Mouse (Mus musculus): ENCODE measurements around the gene Rfx7. TPM values are rescaled to one million over a fixed set of nuclear protein-coding genes. Genes with fewer than 3 reads are reported as not detected.

The Rfx7 gene
- polyA plus RNA-seq, 1 experiment from 2014 or later, result 2.5 TPM

DNA sequence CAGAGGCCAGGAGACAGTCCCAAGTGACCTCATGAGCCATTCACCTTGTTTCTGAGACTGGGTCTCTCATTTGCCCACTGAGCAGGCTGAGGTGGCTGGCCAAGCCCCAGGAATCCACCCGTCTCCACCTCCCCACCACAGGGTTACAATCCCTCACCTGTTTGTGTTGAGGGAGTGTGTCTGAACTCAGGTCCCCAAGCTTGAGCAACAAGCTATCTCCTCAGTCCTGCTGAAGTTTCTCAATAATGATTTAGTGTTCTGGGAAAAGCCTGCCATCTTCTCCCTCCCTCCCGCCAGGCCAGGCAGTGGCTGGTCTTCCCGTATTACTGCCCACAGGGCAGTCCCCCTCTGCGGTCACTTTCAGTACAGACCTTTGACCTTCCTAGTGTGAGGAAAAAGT lies 124.5 kb downstream of the Rfx7 start:
- Histone ChIP-seq H3K27ac (ENCODE audit: low read depth) (peak overlapping the region; percentile 34; the same call in 1 of the 2 replicates), H3K4me3 (ENCODE audit: low read depth, low read length) (no peak overlapping the region), H3K9ac (replicated peaks) (peak overlapping the region; percentile 16; the same call in 1 of the 2 replicates), H3K9me3 (ENCODE audit: low read length) (no peaks in the 10 kb centered on the region), H3K36me3 (replicated peaks; ENCODE audit: insufficient read depth, low read length) (no peaks in the 10 kb centered on the region), H3K4me2 (ENCODE audit: low read depth, low read length) (no peak overlapping the region), H3K4me1 (ENCODE audit: insufficient read depth) (peaks cover 28% of the 10 kb centered on the region), H3K27me3 (ENCODE audit: insufficient read depth, low read length) (no peaks in the 10 kb centered on the region)
- TF ChIP-seq CTCF (IDR thresholded peaks at IDR 0.05; ENCODE audit: low read depth) (no peak), EP300 (IDR thresholded peaks at IDR 0.05; ENCODE audit: low read depth) (no peak)
- 39% methylated on average over 4 of the region's 4 CpGs for WGBS (ENCODE audit: insufficient replicate concordance)
- ATAC-seq, result 0 out of 2 replicates have a peak, but pooled peaks have one; percentile 24
- DNase-seq, result no peak

DNA sequence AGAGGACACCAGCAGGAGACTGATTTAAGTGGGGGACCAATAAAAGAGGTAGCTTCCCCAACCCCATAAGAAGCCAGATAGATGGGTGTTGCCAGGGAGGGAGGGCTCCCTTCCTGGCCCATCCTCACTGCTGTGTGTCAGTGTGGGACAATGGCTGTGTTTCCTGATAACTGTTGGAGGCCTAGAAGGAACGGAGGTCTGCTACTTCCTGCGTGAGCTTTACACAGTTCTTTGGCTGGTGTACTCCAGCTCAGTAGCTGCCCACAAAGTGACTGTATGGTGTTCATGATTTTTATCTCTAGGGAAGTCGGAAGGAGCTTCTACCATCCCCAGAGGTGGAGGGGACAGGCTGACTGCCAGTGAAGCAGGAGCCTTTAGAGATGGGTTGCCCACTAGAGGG lies 124.9 kb downstream of the Rfx7 start:
- WGBS (ENCODE audit: insufficient replicate concordance), result 25% methylated on average over 3 of the region's 3 CpGs
- no peaks in the 10 kb centered on the region for H3K36me3 ChIP-seq (replicated peaks; ENCODE audit: insufficient read depth, low read length)
- ATAC-seq, result no peak
- H3K9me3 ChIP-seq (ENCODE audit: low read length), result no peaks in the 10 kb centered on the region
- no peak for DNase-seq
- 0 out of 2 replicates have a peak overlapping the region, but pooled peaks have one; percentile 34 for H3K27ac ChIP-seq (ENCODE audit: low read depth)
- no peak overlapping the region for H3K4me3 ChIP-seq (ENCODE audit: low read depth, low read length)
- 0 out of 2 replicates have a peak overlapping the region, but pooled peaks have one; percentile 16 for H3K9ac ChIP-seq (replicated peaks)
- TF ChIP-seq CTCF (IDR thresholded peaks at IDR 0.05; ENCODE audit: low read depth) (no peak), EP300 (IDR thresholded peaks at IDR 0.05; ENCODE audit: low read depth) (no peak)
- peaks cover 28% of the 10 kb centered on the region for H3K4me1 ChIP-seq (ENCODE audit: insufficient read depth)
- H3K27me3 ChIP-seq (ENCODE audit: insufficient read depth, low read length), result no peaks in the 10 kb centered on the region
- no peak overlapping the region for H3K4me2 ChIP-seq (ENCODE audit: low read depth, low read length)

DNA sequence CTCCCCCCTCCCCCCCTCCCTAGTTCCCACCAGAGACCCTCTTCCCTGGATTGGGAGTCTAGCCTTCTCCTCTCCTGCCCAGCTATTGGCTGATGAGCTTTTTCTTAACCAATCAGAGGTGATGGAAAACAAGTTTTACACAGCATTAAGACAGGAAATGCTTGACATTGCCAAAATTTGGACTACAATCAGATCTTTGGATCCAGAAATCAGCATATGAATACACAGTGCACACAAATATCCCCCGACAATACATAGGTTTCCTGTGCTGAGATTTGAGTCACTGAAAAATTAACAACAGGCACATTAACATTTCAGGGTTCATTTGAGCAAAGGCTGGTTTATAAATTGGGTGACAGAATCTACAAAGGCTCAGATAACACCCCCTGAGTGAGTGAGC lies 125.7 kb downstream of the Rfx7 start:
- ATAC-seq, result no peak
- Histone ChIP-seq H3K27ac (ENCODE audit: low read depth) (no peak overlapping the region), H3K9ac (replicated peaks) (no peak overlapping the region), H3K4me1 (ENCODE audit: insufficient read depth) (peaks cover 28% of the 10 kb centered on the region), H3K4me3 (ENCODE audit: low read depth, low read length) (no peak overlapping the region), H3K36me3 (replicated peaks; ENCODE audit: insufficient read depth, low read length) (no peaks in the 10 kb centered on the region), H3K4me2 (ENCODE audit: low read depth, low read length) (no peak overlapping the region), H3K27me3 (ENCODE audit: insufficient read depth, low read length) (no peaks in the 10 kb centered on the region), H3K9me3 (ENCODE audit: low read length) (no peaks in the 10 kb centered on the region)
- 55% methylated on average over 1 of the region's 1 CpGs for WGBS (ENCODE audit: insufficient replicate concordance)
- no peak for DNase-seq
- TF ChIP-seq CTCF (IDR thresholded peaks at IDR 0.05; ENCODE audit: low read depth) (no peak), EP300 (IDR thresholded peaks at IDR 0.05; ENCODE audit: low read depth) (no peak)

DNA sequence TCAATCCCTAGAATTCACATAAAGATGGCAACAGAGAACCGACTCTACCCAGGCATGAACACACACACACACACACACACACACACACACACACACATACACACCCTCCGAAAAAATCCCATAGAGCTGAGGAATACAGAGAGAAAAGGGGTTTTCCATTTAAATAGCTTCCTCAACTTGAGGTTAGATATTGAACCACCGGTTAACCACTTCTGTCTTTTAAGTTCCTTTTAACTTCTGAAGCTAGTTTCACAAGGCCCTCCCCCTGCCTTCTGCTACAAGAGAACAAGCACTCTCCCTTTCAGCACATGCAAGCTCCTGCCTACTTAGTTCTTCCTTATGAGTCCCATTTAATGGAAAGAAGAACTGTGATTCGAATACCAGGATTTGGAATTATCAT lies 128.1 kb downstream of the Rfx7 start:
- WGBS (ENCODE audit: insufficient replicate concordance), result 38% methylated on average over 4 of the region's 4 CpGs
- no peaks in the 10 kb centered on the region for H3K9me3 ChIP-seq (ENCODE audit: low read length)
- H3K27me3 ChIP-seq (ENCODE audit: insufficient read depth, low read length), result no peaks in the 10 kb centered on the region
- H3K4me1 ChIP-seq (ENCODE audit: insufficient read depth), result peaks cover 33% of the 10 kb centered on the region
- no peak overlapping the region for H3K4me3 ChIP-seq (ENCODE audit: low read depth, low read length)
- 0 out of 2 replicates have a peak overlapping the region, but pooled peaks have one; percentile 22 for H3K4me2 ChIP-seq (ENCODE audit: low read depth, low read length)
- H3K9ac ChIP-seq (replicated peaks), result no peak overlapping the region
- no peak overlapping the region for H3K27ac ChIP-seq (ENCODE audit: low read depth)
- ATAC-seq (no peak), DNase-seq (no peak)
- no peak for TF ChIP-seq CTCF (IDR thresholded peaks at IDR 0.05; ENCODE audit: low read depth)
- no peak for TF ChIP-seq EP300 (IDR thresholded peaks at IDR 0.05; ENCODE audit: low read depth)
- H3K36me3 ChIP-seq (replicated peaks; ENCODE audit: insufficient read depth, low read length), result peaks cover 5% of the 10 kb centered on the region

DNA sequence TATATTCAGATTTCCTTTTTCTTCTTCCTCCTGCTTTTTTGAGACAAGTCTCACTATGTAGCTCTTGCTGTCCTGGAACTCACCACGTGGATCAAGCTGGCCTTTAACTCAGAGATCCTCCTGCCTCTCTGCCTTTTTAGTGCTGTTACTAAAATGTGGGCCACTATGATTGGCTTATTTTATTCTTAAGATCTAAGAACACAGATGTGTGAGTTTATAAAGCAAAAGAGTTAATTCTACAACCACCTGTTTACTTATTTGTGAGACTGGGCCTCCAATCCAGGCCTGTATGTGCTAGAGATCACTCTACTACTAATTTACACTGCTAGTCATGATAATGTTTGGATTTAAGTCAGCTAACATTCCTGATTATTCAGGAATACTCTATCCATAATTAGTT lies 128.9 kb downstream of the Rfx7 start:
- TF ChIP-seq CTCF (IDR thresholded peaks at IDR 0.05; ENCODE audit: low read depth) (no peak), EP300 (IDR thresholded peaks at IDR 0.05; ENCODE audit: low read depth) (no peak)
- Histone ChIP-seq H3K4me1 (ENCODE audit: insufficient read depth) (peaks cover 38% of the 10 kb centered on the region), H3K4me2 (ENCODE audit: low read depth, low read length) (no peak overlapping the region), H3K4me3 (ENCODE audit: low read depth, low read length) (no peak overlapping the region), H3K27me3 (ENCODE audit: insufficient read depth, low read length) (no peaks in the 10 kb centered on the region), H3K9ac (replicated peaks) (no peak overlapping the region), H3K9me3 (ENCODE audit: low read length) (no peaks in the 10 kb centered on the region), H3K27ac (ENCODE audit: low read depth) (0 out of 2 replicates have a peak overlapping the region, but pooled peaks have one; percentile 99), H3K36me3 (replicated peaks; ENCODE audit: insufficient read depth, low read length) (peaks cover 8% of the 10 kb centered on the region)
- WGBS (ENCODE audit: insufficient replicate concordance), result 56% methylated on average over 1 of the region's 1 CpGs
- ATAC-seq (no peak), DNase-seq (no peak)

DNA sequence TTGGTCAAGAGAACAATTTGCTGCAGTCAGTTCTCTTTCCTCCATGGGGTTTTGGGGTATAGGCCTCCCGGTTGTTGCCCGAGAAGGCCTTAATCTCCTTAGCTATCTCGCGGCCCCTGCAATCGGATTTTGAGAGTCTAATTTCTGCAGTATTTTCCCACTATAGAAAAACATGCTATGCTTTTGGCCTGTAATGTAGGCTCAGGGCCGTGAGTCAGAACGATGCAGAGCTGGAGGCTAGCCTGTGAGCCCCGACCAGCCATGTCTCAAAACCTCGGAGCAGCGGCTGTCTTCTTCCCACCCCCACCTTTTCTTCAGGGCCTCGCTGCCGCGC lies 129.5 kb downstream of the Rfx7 start:
- peak overlapping the region; percentile 87 for H3K4me3 ChIP-seq (ENCODE audit: low read depth, low read length)
- H3K4me1 ChIP-seq (ENCODE audit: insufficient read depth), result peaks cover 35% of the 10 kb centered on the region
- H3K9me3 ChIP-seq (ENCODE audit: low read length), result no peaks in the 10 kb centered on the region
- peak overlapping the region; percentile 98 for H3K9ac ChIP-seq (replicated peaks)
- no peak for ATAC-seq
- no peak for TF ChIP-seq EP300 (IDR thresholded peaks at IDR 0.05; ENCODE audit: low read depth)
- H3K36me3 ChIP-seq (replicated peaks; ENCODE audit: insufficient read depth, low read length), result peaks cover 8% of the 10 kb centered on the region
- no peaks in the 10 kb centered on the region for H3K27me3 ChIP-seq (ENCODE audit: insufficient read depth, low read length)
- under 1% methylated on average over 13 of the region's 13 CpGs for WGBS (ENCODE audit: insufficient replicate concordance)
- peak overlapping the region; percentile 79 for H3K4me2 ChIP-seq (ENCODE audit: low read depth, low read length)
- H3K27ac ChIP-seq (ENCODE audit: low read depth), result peak overlapping the region; percentile 99
- no peak for DNase-seq
